Mouse (Mus musculus): Measurements from ENCODE around the gene Dock9.

DNA sequence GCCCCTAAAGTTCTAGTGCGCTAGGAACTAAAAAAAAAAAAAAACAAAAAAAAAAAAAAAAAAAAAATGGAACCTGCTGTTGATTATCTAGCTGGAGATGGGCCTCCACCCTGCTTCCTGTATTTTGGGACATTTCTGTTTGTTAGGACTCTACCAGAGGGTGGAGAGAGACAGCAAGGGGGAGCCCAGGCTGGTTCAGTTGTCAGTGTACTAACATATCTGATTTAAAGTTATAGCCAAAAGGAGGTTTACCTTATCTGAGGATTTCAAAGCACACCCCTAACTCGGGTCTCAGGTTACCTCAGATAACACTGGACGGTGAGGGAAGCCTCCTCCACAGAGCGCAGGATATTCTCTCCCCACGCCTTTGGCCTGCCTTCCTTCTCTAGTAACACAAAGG is 4.0 kb downstream of the Dock9 start:
- TF ChIP-seq GABPA (IDR thresholded peaks at IDR 0.05; ENCODE audit: insufficient replicate concordance, low read depth, low read length) (no peak), JUND (conservative IDR thresholded peaks at IDR 0.05; ENCODE audit: low read depth, low read length) (no peak), CHD1 (IDR thresholded peaks at IDR 0.05; ENCODE audit: low read depth, low read length) (no peak), CTCF (conservative IDR thresholded peaks at IDR 0.05 in 1 of 2, IDR thresholded peaks at IDR 0.05 in 1 of 2; ENCODE audit: low read depth in 2 of 2, low read length in 2 of 2) (no peak), E2F4 (IDR thresholded peaks at IDR 0.05; ENCODE audit: insufficient replicate concordance, low read depth, low read length) (no peak)

All from CH12.LX (cell line).